Mouse (Mus musculus): Measurements from ENCODE around the gene Gm21170. TPM values are rescaled to one million over a fixed set of nuclear protein-coding genes. Genes with fewer than 3 reads are reported as not detected.
"Not testable (repeated sequence)": the region's sequence is repeated elsewhere in the genome, so short reads cannot be mapped to it uniquely, and the experiment has no call there.

Gm21170 gene
- not detected in 2 replicates for polyA plus RNA-seq (2015; fragmentation: Nextera tagmentation; extraction: Ambion mirVana)

- not testable (repeated sequence) for H3K36me3 ChIP-seq (replicated peaks; ENCODE audit: insufficient read depth, low read length); H3K9me3 ChIP-seq (ENCODE audit: low read length); H3K4me1 ChIP-seq (ENCODE audit: insufficient read depth); H3K27me3 ChIP-seq (ENCODE audit: insufficient read depth, low read length); H3K9ac ChIP-seq (replicated peaks); ATAC-seq; DNase-seq; H3K4me3 ChIP-seq (ENCODE audit: low read depth, low read length); H3K4me2 ChIP-seq (ENCODE audit: low read depth, low read length); H3K27ac ChIP-seq (ENCODE audit: low read depth)
- WGBS (ENCODE audit: insufficient replicate concordance) = no CpG with 5 or more reads among the region's 2 CpGs
Observed at GRCm38 (mm10) chrY:47690998-47691397, at the start of gene Gm21170. TSS of gene Gm21170 (minus strand) at chrY:47691098.

Other genes with a start within 250 kb of the Gm21170 start
- not detected in 2 replicates for gene Gm21256, start 240.1 kb downstream of the Gm21170 start, polyA plus RNA-seq (2015; fragmentation: Nextera tagmentation; extraction: Ambion mirVana)

Data from liver, postnatal 0 days (tissue).